Mouse (Mus musculus) forebrain, postnatal 0 days (tissue): ENCODE data around the gene Fggy. TPM values are rescaled to one million over a fixed set of nuclear protein-coding genes. Genes with fewer than 3 reads are reported as not detected.

ENCODE experiments used
- ATAC-seq: fragments of 200-750 bp; cut with Nextera tagmentation; 2 replicates; pipeline ENCODE4 v1.8.0; 2017; ENCODE audit warnings: mild to moderate bottlenecking, moderate library complexity
- DNase-seq: peaks from one replicate; pipeline ENCODE4 v3.0.0-alpha.2; 2015
- H3K27ac ChIP-seq: fragments of 300-500 bp; sonication (generic); 2 replicates; pipeline ENCODE4 v1.5.1; 2014; ENCODE audit warnings: low read depth, mild to moderate bottlenecking, antibody characterized with exemption, low read length, moderate library complexity, mixed read lengths
- H3K27me3 ChIP-seq: fragments of 300-500 bp; sonication (generic); 2 replicates; pipeline ENCODE4 v1.6.1; 2014; ENCODE audit warnings: mild to moderate bottlenecking, low read length, mixed read lengths; ENCODE audit not compliant: insufficient read depth
- H3K36me3 ChIP-seq: fragments of 300-500 bp; sonication (generic); 2 replicates; pipeline ENCODE4 v1.6.1; 2014; ENCODE audit warnings: mild to moderate bottlenecking, moderate library complexity; ENCODE audit not compliant: insufficient read depth
- H3K4me1 ChIP-seq: fragments of 300-500 bp; sonication (generic); 2 replicates; pipeline ENCODE4 v1.6.1; 2014; ENCODE audit warnings: antibody characterized with exemption; ENCODE audit not compliant: insufficient read depth
- H3K4me2 ChIP-seq: fragments of 300-500 bp; sonication (generic); 2 replicates; pipeline ENCODE4 v1.6.1; 2014; ENCODE audit warnings: low read depth, mild to moderate bottlenecking, moderate library complexity
- H3K4me3 ChIP-seq: fragments of 300-500 bp; sonication (generic); 2 replicates; pipeline ENCODE4 v1.5.1; 2014; ENCODE audit warnings: low read depth, low read length, mixed read lengths
- H3K9ac ChIP-seq: fragments of 300-500 bp; sonication (generic); 2 replicates; pipeline ENCODE4 v1.6.1; 2014; ENCODE audit warnings: mild to moderate bottlenecking
- H3K9me3 ChIP-seq: fragments of 300-500 bp; sonication (generic); 2 replicates; pipeline ENCODE4 v1.6.1; 2016; ENCODE audit warnings: low read length
- CTCF ChIP-seq: sonication (generic); IDR thresholded peaks from 2 replicates; pipeline ENCODE4 v1.5.1; 2016; ENCODE audit warnings: antibody characterized with exemption, control low read depth, low read depth
- WGBS: fragments of 180-500 bp; shearing (Covaris S2); extraction: QIAGEN DNeasy Blood & Tissue Kit; methylation state at CpG from one replicate; pipeline ENCODE4 v1.1.7; 2014; 5-methylcytosine and 5-hydroxymethylcytosine counted together
- polyA plus RNA-seq: library from polyadenylated mRNA; unstranded; fragments of >200 nt; fragmentation: Nextera tagmentation; extraction: Ambion mirVana; gene quantifications from 2 replicates; pipeline ENCODE4 v1.2.1, GENCODE M21; 2015
- total RNA-seq: library from RNA; depleted of rRNA; stranded (reverse); fragments of >200 nt; gene quantifications from 2 replicates; pipeline ENCODE4 v1.2.3, GENCODE M21; 2014

Fggy gene
- total and polyA plus RNA-seq, 2 experiments from 2014 or later, result 4.8 to 4.9 TPM

GRCm38 (mm10) chr4:95625651-95626050, 68.3 kb downstream of the Fggy start:
- Histone ChIP-seq H3K9me3 (no peaks in the 10 kb centered on the region), H3K27ac (no peak overlapping the region), H3K27me3 (no peaks in the 10 kb centered on the region), H3K36me3 (no peaks in the 10 kb centered on the region), H3K4me2 (no peak overlapping the region), H3K9ac (no peak overlapping the region), H3K4me3 (no peak overlapping the region), H3K4me1 (no peaks in the 10 kb centered on the region)
- ATAC-seq (no peak), DNase-seq (no peak)
- TF ChIP-seq CTCF, result no peak
- WGBS, result 77% methylated on average over 4 of the region's 4 CpGs

DNA sequence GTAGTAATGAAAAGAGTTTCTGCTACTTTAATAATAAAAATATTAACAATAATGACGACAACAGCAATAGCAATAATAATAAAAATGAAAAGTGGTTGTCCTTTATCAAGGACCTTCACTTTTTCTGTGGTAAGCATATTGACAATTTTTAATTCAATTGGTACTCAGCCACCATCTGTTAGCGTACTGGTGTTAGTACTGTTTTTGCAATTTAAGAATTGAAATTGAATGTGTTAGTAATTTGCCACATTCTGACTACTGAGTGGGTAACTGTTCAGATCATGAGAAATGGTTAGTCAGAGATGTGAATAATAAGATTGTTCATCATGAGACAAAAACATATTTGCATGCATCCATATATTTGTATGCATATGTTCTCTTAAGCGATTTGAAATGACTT, 68.9 kb downstream of the Fggy start:
- 70% methylated on average over 3 of the region's 3 CpGs for WGBS
- H3K36me3 ChIP-seq, result no peaks in the 10 kb centered on the region
- no peak overlapping the region for H3K4me3 ChIP-seq
- no peak for TF ChIP-seq CTCF
- H3K27me3 ChIP-seq, result no peaks in the 10 kb centered on the region
- ATAC-seq (no peak; the same call in 1 of the 2 replicates), DNase-seq (no peak)
- H3K27ac ChIP-seq, result no peak overlapping the region
- no peaks in the 10 kb centered on the region for H3K9me3 ChIP-seq
- H3K4me1 ChIP-seq, result no peaks in the 10 kb centered on the region
- H3K9ac ChIP-seq, result no peak overlapping the region
- H3K4me2 ChIP-seq, result no peak overlapping the region

DNA sequence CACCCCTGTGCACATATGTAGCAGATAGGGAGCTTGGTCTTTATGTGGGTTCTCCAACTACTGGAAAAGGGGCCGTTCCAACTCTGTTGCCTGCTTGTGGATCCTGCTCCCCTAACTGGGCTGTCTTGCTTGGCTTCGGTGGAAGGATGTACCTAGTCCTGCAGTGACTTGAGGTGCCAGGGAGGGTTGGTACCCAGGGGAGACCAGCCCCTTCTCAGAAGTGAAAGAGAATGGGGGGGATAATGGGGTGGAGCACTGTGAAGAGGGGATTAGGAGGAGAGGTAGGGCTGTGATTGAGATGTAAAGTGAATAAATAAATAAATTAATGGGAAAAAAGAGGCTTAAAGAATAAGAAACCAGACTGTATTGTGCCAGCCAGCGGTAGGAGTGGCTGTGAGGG, 77.6 kb downstream of the Fggy start:
- H3K36me3 ChIP-seq, result no peaks in the 10 kb centered on the region
- no peak overlapping the region for H3K4me2 ChIP-seq
- TF ChIP-seq CTCF, result no peak
- WGBS, result 53% methylated on average over 3 of the region's 3 CpGs
- H3K27me3 ChIP-seq, result no peaks in the 10 kb centered on the region
- H3K27ac ChIP-seq, result no peak overlapping the region
- H3K9me3 ChIP-seq, result no peaks in the 10 kb centered on the region
- ATAC-seq, result no peak
- no peak for DNase-seq
- H3K9ac ChIP-seq, result no peak overlapping the region
- peaks cover 9% of the 10 kb centered on the region; the same call in 1 of the 2 replicates for H3K4me1 ChIP-seq
- H3K4me3 ChIP-seq, result no peak overlapping the region

DNA sequence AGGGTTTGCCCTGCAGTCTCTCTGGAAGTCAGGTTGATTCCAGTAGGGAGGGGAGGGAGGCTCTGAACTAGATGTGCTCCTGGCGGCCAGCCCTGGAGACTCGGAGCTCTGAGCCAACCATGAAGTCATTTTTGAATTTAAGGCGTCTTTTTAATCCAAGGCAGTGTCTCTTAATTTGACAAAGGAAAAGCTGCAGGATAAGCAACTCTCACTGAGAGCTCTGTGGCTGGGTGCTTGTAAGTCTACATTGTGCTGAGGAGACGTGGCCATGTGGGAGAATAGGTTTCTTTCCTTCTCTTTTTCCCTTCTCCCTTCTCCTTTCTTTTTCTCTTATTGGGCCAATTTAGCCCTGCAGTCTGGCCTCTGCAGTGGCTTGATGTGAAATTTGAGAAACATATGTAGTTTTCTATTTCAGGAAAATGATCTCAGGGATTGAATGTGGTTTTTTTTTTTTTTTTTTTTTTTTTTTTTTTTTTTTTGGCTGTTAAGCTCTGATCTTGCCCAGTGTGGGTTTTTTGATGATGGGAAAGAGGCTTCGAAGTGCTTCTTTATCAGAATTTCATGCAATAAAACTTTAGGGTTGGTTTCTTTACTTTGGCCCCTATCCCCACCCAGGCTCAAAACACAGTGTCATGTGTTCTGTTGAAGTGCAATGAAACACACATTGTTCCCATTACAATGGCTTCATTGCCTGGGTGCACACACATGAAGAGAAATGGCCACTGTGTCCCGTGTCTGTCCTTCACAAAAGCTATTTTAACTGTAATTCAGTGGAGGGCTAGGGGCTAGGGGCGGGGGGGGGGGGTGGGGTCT, 79.8 kb downstream of the Fggy start:
- no peaks in the 10 kb centered on the region for H3K9me3 ChIP-seq
- H3K4me3 ChIP-seq, result no peak overlapping the region
- peaks cover 9% of the 10 kb centered on the region; the same call in 1 of the 2 replicates for H3K4me1 ChIP-seq
- H3K27ac ChIP-seq, result peak overlapping the region; percentile 54
- no peaks in the 10 kb centered on the region for H3K27me3 ChIP-seq
- H3K9ac ChIP-seq, result no peak overlapping the region
- no peaks in the 10 kb centered on the region for H3K36me3 ChIP-seq
- WGBS, result 13% methylated on average over 7 of the region's 7 CpGs
- no peak overlapping the region for H3K4me2 ChIP-seq
- TF ChIP-seq CTCF, result no peak
- peak; percentile 88 for ATAC-seq
- DNase-seq, result peak; percentile 76

DNA sequence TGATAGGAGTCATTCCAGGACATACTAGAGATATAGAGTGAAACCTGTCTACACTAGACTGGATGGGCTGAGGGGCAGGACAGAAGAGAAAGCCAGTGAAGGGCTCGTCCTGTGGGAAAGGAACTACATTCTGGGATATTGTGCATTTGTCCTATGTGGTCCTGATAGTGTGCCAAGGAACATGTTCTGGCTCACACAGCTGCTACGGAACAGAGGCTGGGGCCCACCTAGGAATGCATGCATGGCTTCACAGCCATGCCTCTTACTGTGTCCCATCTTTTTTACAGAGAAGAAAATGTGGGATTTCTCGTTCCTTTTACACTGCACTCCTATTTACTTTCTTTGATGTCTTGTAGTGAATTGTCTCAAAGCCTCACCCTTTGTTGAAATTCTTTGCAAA, 80.8 kb downstream of the Fggy start:
- H3K27me3 ChIP-seq, result no peaks in the 10 kb centered on the region
- no peak overlapping the region; the same call in 1 of the 2 replicates for H3K27ac ChIP-seq
- no peaks in the 10 kb centered on the region for H3K36me3 ChIP-seq
- H3K4me2 ChIP-seq, result no peak overlapping the region
- no peak overlapping the region for H3K9ac ChIP-seq
- WGBS, result 37% methylated on average over 3 of the region's 3 CpGs
- ATAC-seq (no peak), DNase-seq (no peak)
- no peaks in the 10 kb centered on the region for H3K9me3 ChIP-seq
- no peak overlapping the region for H3K4me3 ChIP-seq
- peaks cover 9% of the 10 kb centered on the region; the same call in 1 of the 2 replicates for H3K4me1 ChIP-seq
- no peak for TF ChIP-seq CTCF

GRCm38 (mm10) chr4:95640831-95641230, 83.5 kb downstream of the Fggy start:
- H3K4me2 ChIP-seq, result no peak overlapping the region
- no peaks in the 10 kb centered on the region for H3K27me3 ChIP-seq
- no peak overlapping the region for H3K27ac ChIP-seq
- 90% methylated on average over 1 of the region's 1 CpGs for WGBS
- H3K9me3 ChIP-seq, result no peaks in the 10 kb centered on the region
- DNase-seq (no peak), ATAC-seq (no peak)
- H3K4me3 ChIP-seq, result no peak overlapping the region
- H3K4me1 ChIP-seq, result peaks cover 9% of the 10 kb centered on the region; the same call in 1 of the 2 replicates
- no peaks in the 10 kb centered on the region for H3K36me3 ChIP-seq
- TF ChIP-seq CTCF, result no peak
- H3K9ac ChIP-seq, result no peak overlapping the region

DNA sequence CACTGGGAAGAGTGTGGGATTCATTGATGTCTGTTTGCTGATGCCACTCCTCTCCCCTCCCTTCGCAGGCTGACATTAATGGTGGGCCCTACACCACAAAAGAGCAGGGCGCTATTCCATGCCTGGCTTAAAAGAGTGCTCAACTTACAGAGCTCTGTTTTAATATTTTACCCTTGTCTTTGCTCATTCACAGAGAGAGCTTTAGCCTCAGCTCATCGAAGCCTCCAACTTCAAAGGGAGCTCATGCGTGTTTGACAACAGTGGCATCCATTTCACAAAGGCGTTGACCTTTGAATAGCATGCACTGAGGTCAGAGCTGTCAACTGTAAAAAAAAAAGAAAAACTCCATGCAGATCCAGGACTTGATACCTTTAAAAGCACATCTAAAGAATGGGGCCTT, 86.7 kb downstream of the Fggy start:
- H3K36me3 ChIP-seq, result no peaks in the 10 kb centered on the region
- no peak for TF ChIP-seq CTCF
- no peaks in the 10 kb centered on the region for H3K9me3 ChIP-seq
- no peak overlapping the region for H3K4me3 ChIP-seq
- H3K4me2 ChIP-seq, result no peak overlapping the region
- no peaks in the 10 kb centered on the region for H3K4me1 ChIP-seq
- DNase-seq (no peak), ATAC-seq (no peak)
- H3K9ac ChIP-seq, result no peak overlapping the region
- 42% methylated on average over 5 of the region's 5 CpGs for WGBS
- no peaks in the 10 kb centered on the region for H3K27me3 ChIP-seq
- no peak overlapping the region for H3K27ac ChIP-seq
